Comparison of ENCODE assay signal across 7 mouse cellular contexts in the genomic region with DNA sequence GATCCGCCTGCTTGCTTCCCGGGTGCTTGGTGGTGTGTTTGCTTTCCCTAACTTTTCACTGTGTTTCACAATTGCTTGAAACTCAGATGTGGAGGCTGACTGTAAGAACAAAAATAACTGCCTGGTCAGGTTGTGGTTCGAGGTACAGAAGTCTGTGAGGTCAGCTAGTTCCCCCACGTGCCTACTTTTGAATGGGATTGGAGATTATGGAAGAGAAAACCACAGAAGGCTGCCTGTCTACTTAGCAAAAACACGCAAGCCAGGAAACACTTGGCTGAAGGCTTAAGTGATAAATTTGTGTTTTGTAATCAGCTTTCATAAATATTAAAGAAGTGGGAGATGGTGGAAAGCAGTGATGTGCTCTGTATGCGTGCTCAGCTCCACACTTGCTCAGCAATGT.
DNase-seq lines count a peak whose midpoint lies in the region; ATAC-seq and TF ChIP-seq lines count a peak whose summit lies in the region.

No protein-coding gene starts in this region.

- no peaks in the 10 kb centered on the region for H3K9me3 ChIP-seq in lung, postnatal 0 days (ENCODE audit: low read length)
- no peaks in the 10 kb centered on the region for H3K9me3 ChIP-seq in forebrain, embryonic 15.5 days
- H3K9me3 ChIP-seq in liver, embryonic 11.5 days (ENCODE audit: control insufficient read depth, low read length) = no peaks in the 10 kb centered on the region
- no peaks in the 10 kb centered on the region for H3K9me3 ChIP-seq in stomach, embryonic 16.5 days (replicated peaks; ENCODE audit: control insufficient read depth, low read length)

- H3K4me3 ChIP-seq in lung, postnatal 0 days (ENCODE audit: low read depth, low read length) = no peak overlapping the region
- peak overlapping the region; percentile 26 for H3K4me3 ChIP-seq in forebrain, embryonic 15.5 days
- H3K4me3 ChIP-seq in liver, embryonic 11.5 days (ENCODE audit: low read depth, low read length) = peak overlapping the region; percentile 17; the same call in 1 of the 2 replicates
- no peak overlapping the region for H3K4me3 ChIP-seq in stomach, embryonic 16.5 days (replicated peaks; ENCODE audit: low read length)

- peak overlapping the region; percentile 97 for H3K27ac ChIP-seq in lung, postnatal 0 days (ENCODE audit: low read length)
- peak overlapping the region; percentile 76 for H3K27ac ChIP-seq in forebrain, embryonic 15.5 days (replicated peaks)
- peak overlapping the region; percentile 68 for H3K27ac ChIP-seq in liver, embryonic 11.5 days (ENCODE audit: low read depth, low read length)
- peak overlapping the region; percentile 96 for H3K27ac ChIP-seq in stomach, embryonic 16.5 days (ENCODE audit: low read length)

- no peak for TF ChIP-seq EP300 in lung, postnatal 0 days (IDR thresholded peaks at IDR 0.05)

- H3K36me3 ChIP-seq in lung, postnatal 0 days (ENCODE audit: insufficient read depth, low read length) = no peaks in the 10 kb centered on the region
- H3K36me3 ChIP-seq in forebrain, embryonic 15.5 days = peaks cover 4% of the 10 kb centered on the region; the same call in 1 of the 2 replicates
- peaks cover 5% of the 10 kb centered on the region; the same call in 1 of the 2 replicates for H3K36me3 ChIP-seq in liver, embryonic 11.5 days (ENCODE audit: control insufficient read depth, insufficient read depth, low read length)
- H3K36me3 ChIP-seq in stomach, embryonic 16.5 days (ENCODE audit: control insufficient read depth, insufficient read depth, low read length) = no peaks in the 10 kb centered on the region

- H3K4me2 ChIP-seq in lung, postnatal 0 days (replicated peaks; ENCODE audit: low read depth, low read length) = 0 out of 2 replicates have a peak overlapping the region, but pooled peaks have one; percentile 30
- H3K4me2 ChIP-seq in forebrain, embryonic 15.5 days (replicated peaks) = peak overlapping the region; percentile 46
- H3K4me2 ChIP-seq in liver, embryonic 11.5 days = peak overlapping the region; percentile 59
- H3K4me2 ChIP-seq in stomach, embryonic 16.5 days (ENCODE audit: low read depth, low read length) = peak overlapping the region; percentile 46

- H3K27me3 ChIP-seq in lung, postnatal 0 days (replicated peaks; ENCODE audit: insufficient read depth, low read length) = no peaks in the 10 kb centered on the region
- H3K27me3 ChIP-seq in forebrain, embryonic 15.5 days = no peaks in the 10 kb centered on the region
- no peaks in the 10 kb centered on the region for H3K27me3 ChIP-seq in liver, embryonic 11.5 days (replicated peaks; ENCODE audit: control insufficient read depth, insufficient read depth, low read length)
- no peaks in the 10 kb centered on the region for H3K27me3 ChIP-seq in stomach, embryonic 16.5 days (ENCODE audit: control insufficient read depth, insufficient read depth, low read length)

- peak; percentile 73 for DNase-seq in lung, postnatal 0 days (ENCODE audit: low spot score)
- DNase-seq in lung, adult 18-20 months = no peak
- DNase-seq in liver, embryonic 11.5 days (ENCODE audit: low spot score) = no peak
- DNase-seq in layer of hippocampus, postnatal 14 days (ENCODE audit: low spot score in 2 of 2) = no peak
- no peak for DNase-seq in urinary bladder, postnatal 25 days (ENCODE audit: low spot score)

- peaks cover 57% of the 10 kb centered on the region for H3K4me1 ChIP-seq in lung, postnatal 0 days (ENCODE audit: insufficient read depth, low read depth, low read length)
- H3K4me1 ChIP-seq in forebrain, embryonic 15.5 days = peaks cover 37% of the 10 kb centered on the region
- peaks cover 69% of the 10 kb centered on the region for H3K4me1 ChIP-seq in liver, embryonic 11.5 days (replicated peaks; ENCODE audit: control insufficient read depth, insufficient read depth, low read length)
- H3K4me1 ChIP-seq in stomach, embryonic 16.5 days (ENCODE audit: control insufficient read depth, insufficient read depth, low read length) = peaks cover 82% of the 10 kb centered on the region

- TF ChIP-seq CTCF in lung, postnatal 0 days (IDR thresholded peaks at IDR 0.05) = no peak

- 24% methylated on average over 6 of the region's 6 CpGs for WGBS in lung, postnatal 0 days
- 57% methylated on average over 6 of the region's 6 CpGs for WGBS in forebrain, embryonic 15.5 days
- WGBS in liver, embryonic 11.5 days = 43% methylated on average over 6 of the region's 6 CpGs
- WGBS in stomach, embryonic 16.5 days = 47% methylated on average over 6 of the region's 6 CpGs

- ATAC-seq in lung, postnatal 0 days = no peak
- no peak for ATAC-seq in forebrain, embryonic 15.5 days (replicated peaks)
- ATAC-seq in liver, embryonic 11.5 days (replicated peaks; ENCODE audit: low FRiP score) = no peak
- ATAC-seq in stomach, embryonic 16.5 days (ENCODE audit: insufficient read depth, low FRiP score) = no peak

- no peak overlapping the region for H3K9ac ChIP-seq in lung, postnatal 0 days (replicated peaks; ENCODE audit: low read depth)
- H3K9ac ChIP-seq in forebrain, embryonic 15.5 days (replicated peaks) = no peak overlapping the region
- 0 out of 2 replicates have a peak overlapping the region, but pooled peaks have one; percentile 31 for H3K9ac ChIP-seq in liver, embryonic 11.5 days (ENCODE audit: low read depth, low read length)
- H3K9ac ChIP-seq in stomach, embryonic 16.5 days (ENCODE audit: low read length) = peak overlapping the region; percentile 62

Comparison
In these comparisons a context has a peak if more than half of its experiments do, and no peak if none do; other contexts are left out.
1. H3K4me3 ChIP-seq: peak in forebrain, embryonic 15.5 days (single experiment) and liver, embryonic 11.5 days (single experiment); none in lung, postnatal 0 days (single experiment) and stomach, embryonic 16.5 days (single experiment).
2. H3K9ac ChIP-seq: peak in liver, embryonic 11.5 days (single experiment) and stomach, embryonic 16.5 days (single experiment); none in lung, postnatal 0 days (single experiment) and forebrain, embryonic 15.5 days (single experiment).
3. Peak in every context shown above with its lines, with median percentiles within 50 percentile points of each other: H3K27ac ChIP-seq and H3K4me2 ChIP-seq.